Mouse (Mus musculus): ENCODE measurements around the gene Ddn.
"Not testable (repeated sequence)": the region's sequence is repeated elsewhere in the genome, so short reads cannot be mapped to it uniquely, and the experiment has no call there.

Ddn gene

GRCm38 (mm10) chr15:98830736-98831683 lies 21.7 kb upstream of the Ddn start, which contains the start of gene Prkag1:
Gene Prkag1, minus strand, starts transcription at chr15:98831521.
- peak; percentile 96 for DNase-seq

- no peak for DNase-seq
Measured at GRCm38 (mm10) chr15:98827611-98828011, 18.3 kb upstream of the Ddn start.

- DNase-seq = no peak
Measured at GRCm38 (mm10) chr15:98823434-98823833, 14.1 kb upstream of the Ddn start.

- no peak for DNase-seq
Measured at GRCm38 (mm10) chr15:98822147-98822546, 12.9 kb upstream of the Ddn start.

- no peak for DNase-seq
Measured at GRCm38 (mm10) chr15:98821403-98821802, 12.1 kb upstream of the Ddn start.

GRCm38 (mm10) chr15:98820937-98821336 lies 11.6 kb upstream of the Ddn start:
- DNase-seq = no peak

GRCm38 (mm10) chr15:98818171-98818570 lies 8.9 kb upstream of the Ddn start:
- no peak for DNase-seq

DNA sequence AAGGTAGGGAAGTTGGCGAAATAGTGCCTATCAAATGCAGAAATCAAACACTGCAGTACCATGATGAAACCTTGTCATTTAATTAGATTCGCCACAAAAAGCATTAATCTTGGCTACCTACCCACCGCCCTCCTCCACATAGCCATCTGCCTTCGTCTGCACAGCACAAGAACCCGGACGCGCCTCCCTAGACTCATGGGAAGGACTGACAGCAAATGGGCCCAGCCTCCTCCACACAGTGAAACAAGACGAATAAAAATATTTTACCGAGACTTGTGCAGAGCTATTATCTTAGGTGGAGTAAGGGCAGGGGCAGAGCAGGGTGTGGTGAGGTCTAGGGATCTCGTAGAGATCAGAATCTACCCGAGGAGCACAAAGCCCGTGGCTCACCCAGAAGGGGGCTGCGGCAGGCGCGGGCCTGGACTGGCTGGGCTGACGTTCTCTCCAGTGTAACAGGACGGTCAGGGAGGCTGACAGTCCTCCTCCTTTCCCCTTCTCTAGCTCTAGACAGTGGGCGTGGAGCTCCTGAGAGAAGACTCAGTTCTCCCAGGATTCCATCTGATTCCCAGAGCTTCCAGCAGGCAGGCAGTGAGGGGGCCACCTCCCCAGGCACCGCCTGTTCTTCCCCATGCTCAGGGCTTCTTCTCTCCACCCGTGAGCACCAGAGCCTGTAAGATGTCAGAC lies 3.6 kb upstream of the Ddn start:
- peak; percentile 75 for DNase-seq

- not testable (repeated sequence) for DNase-seq
Measured at GRCm38 (mm10) chr15:98810212-98810611, 922 bp upstream of the Ddn start.

DNA sequence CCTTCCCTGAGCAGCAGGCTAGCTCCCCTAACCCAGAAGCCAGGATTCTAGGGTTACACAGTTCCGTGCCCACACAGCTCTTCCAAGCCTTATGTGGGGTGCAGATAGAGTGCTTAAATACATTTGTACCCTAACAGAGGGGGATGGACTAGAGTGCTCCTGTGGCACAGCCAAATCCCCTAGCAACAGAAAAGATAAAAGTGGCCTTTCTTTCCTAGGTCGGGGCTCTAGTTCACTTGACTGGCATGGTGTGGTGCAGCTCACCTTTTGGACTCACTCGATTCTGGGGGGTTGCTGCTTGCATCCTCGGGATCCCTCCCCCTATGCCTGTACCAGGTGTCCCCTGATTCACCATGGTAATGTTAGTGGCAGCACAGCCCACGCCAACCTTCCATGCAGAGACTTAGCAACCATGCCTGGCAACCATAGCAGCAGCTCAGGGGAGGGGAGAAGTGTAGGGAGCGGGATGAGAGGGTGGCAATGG lies 597 bp downstream of the Ddn start:
- DNase-seq = peak; percentile 88

- peak; percentile 84 for DNase-seq
Measured at GRCm38 (mm10) chr15:98807895-98808650, 1.2 kb downstream of the Ddn start.

DNA sequence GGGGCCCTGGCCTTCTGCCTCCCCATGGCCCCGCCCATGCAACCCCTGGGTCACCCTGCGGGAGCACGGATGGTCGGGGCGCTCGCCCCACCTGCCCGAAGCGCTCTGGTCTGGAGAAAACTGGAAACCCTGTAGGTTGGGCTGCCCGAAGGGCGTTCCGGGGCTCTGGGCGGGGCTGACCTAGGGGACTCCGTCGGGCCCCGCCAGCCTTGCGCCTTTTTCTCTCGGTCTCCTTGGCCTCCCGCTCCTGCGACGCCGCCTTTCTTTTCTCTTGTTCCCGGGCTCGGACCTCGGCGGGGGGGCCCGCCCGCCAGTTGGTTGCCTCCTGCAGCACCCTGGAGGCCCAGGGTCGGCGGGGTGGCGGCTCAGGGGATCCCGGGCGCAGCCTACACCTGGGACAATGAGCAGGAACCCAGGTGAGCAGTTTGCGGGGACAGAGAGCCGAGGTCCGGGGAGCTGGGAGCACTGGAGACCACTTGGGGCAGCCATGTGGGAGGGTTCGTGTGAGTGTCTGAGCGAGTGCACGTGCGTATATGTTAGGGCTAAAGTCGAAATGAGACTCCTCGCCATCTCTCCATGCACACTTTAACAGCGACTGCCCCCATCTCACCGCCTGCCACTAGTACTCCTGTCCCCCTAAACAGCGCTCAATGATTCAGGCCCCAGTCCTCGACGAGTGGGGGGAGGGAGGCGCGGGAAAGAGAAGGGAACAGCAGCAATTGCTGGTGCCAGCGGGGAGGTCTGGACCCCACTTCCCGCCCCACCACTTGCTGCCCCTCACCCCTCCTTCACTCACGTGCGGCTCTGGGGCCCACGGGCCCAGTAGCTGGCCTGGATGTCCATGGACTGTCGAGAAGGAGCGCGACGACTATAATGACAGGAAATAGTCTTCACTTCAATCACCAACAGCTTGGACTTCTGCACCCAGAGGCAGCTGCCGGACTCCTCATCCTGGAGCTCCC lies 2.2 kb downstream of the Ddn start:
- peak; percentile 45 for DNase-seq

- DNase-seq = peak; percentile 45
Measured at GRCm38 (mm10) chr15:98806071-98806808, 3.0 kb downstream of the Ddn start.

GRCm38 (mm10) chr15:98805324-98806040 lies 3.8 kb downstream of the Ddn start:
- DNase-seq = peak; percentile 79

DNA sequence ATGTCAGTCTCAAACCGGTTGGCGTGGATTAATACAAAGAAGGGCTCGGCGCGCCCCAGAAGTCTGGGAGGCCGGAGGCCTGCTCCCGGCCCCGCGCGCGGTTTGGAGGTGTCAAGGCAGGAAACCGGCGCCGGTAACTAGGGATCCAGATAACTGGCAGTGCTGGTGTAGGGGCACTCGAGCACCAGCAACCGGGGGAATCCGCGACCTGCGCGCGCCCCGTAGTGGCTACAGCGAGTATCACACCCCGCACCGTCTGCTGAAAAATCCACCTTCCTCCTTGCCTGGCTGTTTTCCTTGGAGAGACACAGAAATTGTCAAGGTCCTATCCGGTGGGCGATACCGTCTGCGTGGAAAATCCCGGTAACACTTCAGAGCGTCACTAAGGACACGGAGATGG lies 5.2 kb downstream of the Ddn start:
- DNase-seq = peak; percentile 89

DNA sequence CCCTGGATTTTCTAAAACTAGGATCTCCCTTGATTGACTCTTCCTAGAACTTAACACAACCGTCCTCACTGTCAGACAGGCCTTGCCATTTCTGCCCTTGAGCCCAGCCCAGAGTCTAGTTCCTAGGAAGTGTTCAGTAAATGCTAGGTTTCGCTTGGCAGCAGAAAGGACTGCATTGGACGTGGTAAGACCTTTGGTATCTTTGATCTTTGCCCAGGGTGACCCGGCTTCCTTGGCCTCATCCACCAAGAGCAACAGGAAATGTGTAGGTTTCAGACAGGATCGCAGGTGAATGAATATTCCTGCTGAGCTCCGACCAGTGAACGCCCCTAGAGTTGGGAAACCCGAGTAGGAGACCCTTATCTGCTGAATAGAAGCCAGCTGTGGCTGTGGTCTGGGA lies 6.4 kb downstream of the Ddn start:
- no peak for DNase-seq

GRCm38 (mm10) chr15:98799396-98799795 lies 9.9 kb downstream of the Ddn start:
- DNase-seq = peak; percentile 68

DNA sequence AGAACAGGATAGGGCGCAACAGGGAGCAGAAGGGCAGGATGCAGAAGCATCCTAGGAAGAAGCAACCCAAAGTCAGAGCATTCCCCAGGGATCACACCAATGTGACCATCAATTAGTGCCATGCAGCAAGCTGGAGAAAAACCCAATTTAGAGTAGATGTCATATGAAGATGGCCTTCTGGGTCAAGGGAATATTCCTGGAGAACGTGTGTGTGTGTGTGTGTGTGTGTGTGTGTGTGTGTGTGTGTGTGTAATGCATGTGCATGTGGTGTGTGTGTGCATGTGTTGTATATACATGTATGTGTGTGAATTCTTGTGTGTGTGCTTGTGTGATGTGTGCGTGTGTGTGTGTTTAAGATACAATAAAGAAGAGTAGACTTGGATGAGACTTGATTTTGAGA lies 10.4 kb downstream of the Ddn start:
- no peak for DNase-seq

GRCm38 (mm10) chr15:98797835-98798492 lies 11.3 kb downstream of the Ddn start:
- DNase-seq = no peak

Measured in right cerebral cortex, postnatal 25 days (tissue).